Mouse (Mus musculus): ENCODE results near the gene Farp2.
"Not testable (repeated sequence)": the region's sequence is repeated elsewhere in the genome, so short reads cannot be mapped to it uniquely, and the experiment has no call there.

Farp2 gene

GRCm38 (mm10) chr1:93511585-93512350 lies at the start of gene Farp2:
TSS of gene Farp2 (plus strand) at chr1:93512079.
- DNase-seq (ENCODE audit: low read depth, low spot score), result peak; percentile 79

GRCm38 (mm10) chr1:93465066-93465465 lies 46.8 kb upstream of the Farp2 start:
- no peak for DNase-seq (ENCODE audit: low read depth, low spot score)

- DNase-seq (ENCODE audit: low read depth, low spot score), result no peak
Measured at GRCm38 (mm10) chr1:93465746-93466145, 46.1 kb upstream of the Farp2 start.

GRCm38 (mm10) chr1:93468626-93469025 lies 43.3 kb upstream of the Farp2 start:
- DNase-seq (ENCODE audit: low read depth, low spot score), result no peak

- no peak for DNase-seq (ENCODE audit: low read depth, low spot score)
Measured at GRCm38 (mm10) chr1:93475694-93476093, 36.2 kb upstream of the Farp2 start.

GRCm38 (mm10) chr1:93477758-93478585 lies 33.9 kb upstream of the Farp2 start:
- peak; percentile 94 for DNase-seq (ENCODE audit: low read depth, low spot score)

GRCm38 (mm10) chr1:93478586-93479475 lies 33.0 kb upstream of the Farp2 start, which contains the start of gene Hdlbp:
TSS of gene Hdlbp (minus strand) at chr1:93478815.
- DNase-seq (ENCODE audit: low read depth, low spot score), result peak; percentile 98

GRCm38 (mm10) chr1:93479476-93480083 lies 32.3 kb upstream of the Farp2 start:
- DNase-seq (ENCODE audit: low read depth, low spot score), result no peak

- not testable (repeated sequence) for DNase-seq (ENCODE audit: low read depth, low spot score)
Measured at GRCm38 (mm10) chr1:93486302-93486701, 25.6 kb upstream of the Farp2 start.

GRCm38 (mm10) chr1:93495312-93495711 lies 16.6 kb upstream of the Farp2 start:
- no peak for DNase-seq (ENCODE audit: low read depth, low spot score)

- peak; percentile 23 for DNase-seq (ENCODE audit: low read depth, low spot score)
Measured at GRCm38 (mm10) chr1:93506944-93507676, 4.8 kb upstream of the Farp2 start.

- not testable (repeated sequence) for DNase-seq (ENCODE audit: low read depth, low spot score)
Measured at GRCm38 (mm10) chr1:93508576-93508975, 3.3 kb upstream of the Farp2 start.

GRCm38 (mm10) chr1:93512351-93512690 lies 442 bp downstream of the Farp2 start:
- DNase-seq (ENCODE audit: low read depth, low spot score), result no peak

GRCm38 (mm10) chr1:93513221-93513620 lies 1.3 kb downstream of the Farp2 start:
- no peak for DNase-seq (ENCODE audit: low read depth, low spot score)

GRCm38 (mm10) chr1:93521491-93521890 lies 9.6 kb downstream of the Farp2 start:
- DNase-seq (ENCODE audit: low read depth, low spot score), result no peak

- no peak for DNase-seq (ENCODE audit: low read depth, low spot score)
Measured at GRCm38 (mm10) chr1:93522325-93522724, 10.4 kb downstream of the Farp2 start.

GRCm38 (mm10) chr1:93529801-93530200 lies 17.9 kb downstream of the Farp2 start:
- no peak for DNase-seq (ENCODE audit: low read depth, low spot score)

- no peak for DNase-seq (ENCODE audit: low read depth, low spot score)
Measured at GRCm38 (mm10) chr1:93537227-93537626, 25.3 kb downstream of the Farp2 start.

- no peak for DNase-seq (ENCODE audit: low read depth, low spot score)
Measured at GRCm38 (mm10) chr1:93543196-93543595, 31.3 kb downstream of the Farp2 start.

GRCm38 (mm10) chr1:93547286-93547685 lies 35.4 kb downstream of the Farp2 start:
- DNase-seq (ENCODE audit: low read depth, low spot score), result no peak

- no peak for DNase-seq (ENCODE audit: low read depth, low spot score)
Measured at GRCm38 (mm10) chr1:93551427-93551826, 39.5 kb downstream of the Farp2 start.

All from retina, adult 2 months (tissue).